Mouse (Mus musculus): ENCODE data around the gene Rfx2.

DNA sequence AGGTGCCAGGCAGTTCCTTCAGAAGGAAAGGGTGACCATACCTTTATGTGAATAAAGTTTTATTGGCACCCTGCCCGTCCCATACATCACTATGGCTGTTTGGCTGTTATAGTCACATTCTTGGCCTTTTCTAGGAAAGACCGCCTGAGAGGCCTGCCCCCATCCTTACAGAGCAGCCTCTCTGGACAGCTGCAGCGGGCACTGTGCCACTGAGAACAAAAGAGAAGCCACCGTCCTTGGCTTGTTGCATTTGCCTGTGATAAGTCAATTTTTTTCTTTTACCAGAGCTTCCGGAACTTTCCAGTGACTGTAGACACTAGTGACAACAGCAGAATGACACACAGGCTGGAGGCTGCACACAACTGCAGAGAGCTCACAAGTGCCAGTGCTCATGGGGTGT, 25.9 kb downstream of the Rfx2 start:
- no peak for TF ChIP-seq CTCF (IDR thresholded peaks at IDR 0.05; ENCODE audit: low read depth)
- no peak for TF ChIP-seq EP300 (optimal IDR thresholded peaks at IDR 0.05)
